Mouse (Mus musculus) olfactory bulb, adult 2 months (tissue): ENCODE results near the gene Pgls. TPM values are rescaled to one million over a fixed set of nuclear protein-coding genes. Genes with fewer than 3 reads are reported as not detected.

Experiments used
- H3K27ac ChIP-seq: fragments of 200-500 bp; 2 replicates; pipeline ENCODE4 v1.5.1; 2012; ENCODE audit warnings: low read depth, low read length; ENCODE audit not compliant: insufficient read depth
- H3K4me1 ChIP-seq: fragments of 200-500 bp; 2 replicates; pipeline ENCODE4 v1.6.1; 2012; ENCODE audit warnings: low read length; ENCODE audit not compliant: control insufficient read depth, insufficient read depth
- H3K4me3 ChIP-seq: fragments of 200-500 bp; 2 replicates; pipeline ENCODE4 v1.5.1; 2012; ENCODE audit warnings: mild to moderate bottlenecking, low read depth, low read length, moderate library complexity; ENCODE audit not compliant: insufficient read depth
- CTCF ChIP-seq: fragments of 200-500 bp; IDR thresholded peaks from 2 replicates; pipeline ENCODE4 v1.5.1; 2012; ENCODE audit warnings: low read depth, mild to moderate bottlenecking, low read length, moderate library complexity; ENCODE audit not compliant: insufficient read depth
- POLR2A ChIP-seq: fragments of 200-500 bp; IDR thresholded peaks from 2 replicates; pipeline ENCODE4 v1.6.1; 2012; ENCODE audit warnings: mild to moderate bottlenecking, low read depth, low read length, moderate library complexity; ENCODE audit not compliant: insufficient read depth
- WGBS: fragments of 180-500 bp; shearing (Covaris S2); methylation state at CpG from one replicate; pipeline ENCODE4 v1.1.7; 2018; 5-methylcytosine and 5-hydroxymethylcytosine counted together
- polyA plus RNA-seq: library from polyadenylated mRNA; stranded (reverse); fragments of >200 nt; gene quantifications from 2 replicates; pipeline ENCODE4 v1.2.4, GENCODE M21; 2012; ENCODE audit warnings: low replicate concordance; ENCODE audit not compliant: missing spikeins, insufficient read depth, insufficient read length

Gene Pgls
- polyA plus RNA-seq, 1 experiment = not detected

DNA sequence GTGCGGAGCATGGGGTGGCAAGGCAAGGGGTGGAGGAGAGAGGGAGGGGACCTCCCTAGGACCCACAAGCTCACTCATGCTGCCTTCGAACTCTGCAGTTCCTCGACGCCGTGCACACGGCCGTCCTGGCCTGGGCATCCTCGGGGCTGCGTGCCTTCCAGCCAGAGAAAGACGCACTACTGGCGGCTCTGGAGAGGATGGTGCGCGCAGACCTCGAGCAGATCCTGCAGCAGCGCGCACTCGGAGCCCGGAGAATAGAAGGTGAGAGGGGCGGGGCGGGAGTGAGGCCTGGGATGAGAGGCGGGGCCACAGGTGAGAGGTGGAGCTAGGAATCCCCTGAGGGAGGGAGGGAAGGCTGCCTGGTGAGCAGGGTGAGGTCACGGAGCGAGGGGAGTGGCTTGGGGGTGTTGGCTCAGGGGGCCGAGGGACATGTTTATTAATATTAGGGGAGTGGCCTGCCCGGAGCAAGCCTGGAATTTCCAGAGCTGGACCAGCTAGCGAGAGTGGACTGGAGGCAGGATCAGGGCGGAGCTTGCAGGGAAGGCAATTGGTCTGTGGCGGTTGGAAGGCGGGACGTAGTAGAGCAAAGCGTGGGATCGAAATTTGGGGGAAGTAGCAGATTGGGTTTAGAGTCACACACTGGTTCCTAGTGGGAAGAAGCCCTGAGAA is 10.8 kb downstream of the Pgls start:
- Histone ChIP-seq H3K4me3 (peak overlapping the region; percentile 26), H3K4me1 (peaks cover 16% of the 10 kb centered on the region), H3K27ac (no peak overlapping the region)
- 5% methylated on average over 32 of the region's 32 CpGs for whole genome bisulfite sequencing
- TF ChIP-seq CTCF (no peak), POLR2A (no peak)

DNA sequence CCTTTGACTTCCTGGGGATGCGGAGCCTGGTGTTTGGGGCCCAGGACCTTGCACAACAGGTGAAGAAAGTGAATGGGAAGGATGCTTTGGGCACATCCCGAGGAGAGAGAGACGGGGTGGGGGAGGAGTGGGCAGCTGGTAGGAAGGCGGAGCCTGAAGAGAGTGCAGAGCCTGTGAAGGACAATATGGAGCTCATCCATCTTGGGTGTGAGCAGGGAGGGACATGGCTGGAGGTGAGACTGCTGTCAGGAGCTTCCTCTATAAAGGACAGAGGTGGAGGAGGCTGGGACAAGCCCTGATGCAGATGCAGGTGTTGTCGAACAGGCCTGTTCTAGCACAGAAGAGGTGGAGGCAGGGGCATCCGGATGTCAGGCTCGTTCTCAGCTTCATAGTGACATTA is 12.0 kb downstream of the Pgls start:
- WGBS = 72% methylated on average over 7 of the region's 7 CpGs
- Histone ChIP-seq H3K27ac (no peak overlapping the region), H3K4me1 (peaks cover 16% of the 10 kb centered on the region), H3K4me3 (no peak overlapping the region)
- no peak for TF ChIP-seq CTCF
- no peak for TF ChIP-seq POLR2A

DNA sequence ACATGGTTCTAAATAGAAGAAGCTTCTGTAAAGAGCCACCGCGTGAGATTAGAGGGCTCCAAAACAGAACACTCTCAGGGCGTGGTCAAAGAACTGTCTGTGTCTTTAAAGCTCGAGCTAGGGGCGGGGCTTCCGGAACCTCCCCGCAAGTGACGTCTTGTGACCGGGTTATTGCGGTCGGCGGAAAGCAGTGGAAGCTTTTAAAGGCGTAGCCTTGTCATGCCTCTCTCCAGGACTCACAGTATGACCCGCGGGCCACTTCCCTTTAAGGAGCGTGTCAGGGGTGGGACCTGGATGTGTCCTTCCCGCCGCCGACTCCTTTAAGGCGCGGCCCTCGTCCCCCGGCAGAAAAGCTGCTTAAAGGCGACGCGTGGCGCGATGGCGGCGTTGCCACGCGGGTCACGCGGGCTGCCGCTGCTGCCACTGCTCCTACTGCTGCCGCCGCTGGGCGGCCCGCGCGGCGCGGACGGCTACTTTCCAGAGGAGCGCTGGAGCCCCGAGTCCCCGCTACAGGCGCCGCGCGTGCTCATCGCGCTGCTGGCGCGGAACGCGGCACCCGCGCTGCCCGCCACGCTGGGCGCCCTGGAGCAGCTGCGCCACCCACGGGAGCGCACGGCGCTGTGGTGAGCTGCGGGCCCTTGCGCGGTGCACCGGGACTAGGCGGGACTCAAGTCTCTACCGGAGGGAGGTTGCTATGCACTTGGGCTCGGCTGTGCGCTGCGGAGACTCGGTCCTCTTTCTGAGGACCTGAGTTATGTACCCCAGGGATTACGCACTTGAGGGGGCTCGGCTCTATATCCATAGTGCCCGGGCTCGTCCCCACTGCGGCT is 19.1 kb downstream of the Pgls start, which contains the start of gene Colgalt1:
TSS of gene Colgalt1 (plus strand) at position 177 of the 830 bp plus-strand sequence.
- Histone ChIP-seq H3K4me3 (peak within 1 kb of the TSS; percentile 63), H3K27ac (peak within 1 kb of the TSS; percentile 52), H3K4me1 (peaks cover 9% of the 10 kb centered on the region)
- TF ChIP-seq POLR2A = peak; percentile 88
- peak; percentile 32 for TF ChIP-seq CTCF
- under 1% methylated on average over 82 of the region's 82 CpGs for WGBS

DNA sequence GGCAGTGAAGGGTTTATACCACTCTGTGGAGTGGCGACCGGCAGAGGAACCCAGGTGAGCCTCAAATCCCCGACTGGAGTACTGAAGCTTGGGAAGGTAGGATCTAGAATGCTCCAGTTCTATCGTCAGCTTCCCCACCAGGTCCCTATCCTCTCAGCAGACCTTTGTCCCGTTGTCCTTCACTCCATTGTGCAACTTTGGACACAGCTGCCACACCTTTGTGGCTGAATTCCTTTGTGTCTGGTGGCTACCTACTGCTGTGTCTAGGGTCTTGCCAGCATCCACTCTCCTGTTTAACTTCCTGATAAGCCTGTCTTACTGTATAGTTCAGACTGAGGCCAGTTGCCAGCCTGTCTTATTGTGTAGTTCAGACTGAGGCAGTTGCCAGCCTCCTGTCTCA is 20.2 kb downstream of the Pgls start:
- TF ChIP-seq CTCF = no peak
- TF ChIP-seq POLR2A = no peak
- H3K4me1 ChIP-seq = peaks cover 9% of the 10 kb centered on the region
- H3K27ac ChIP-seq = no peak overlapping the region
- peak overlapping the region; percentile 63 for H3K4me3 ChIP-seq
- WGBS = 39% methylated on average over 5 of the region's 5 CpGs

DNA sequence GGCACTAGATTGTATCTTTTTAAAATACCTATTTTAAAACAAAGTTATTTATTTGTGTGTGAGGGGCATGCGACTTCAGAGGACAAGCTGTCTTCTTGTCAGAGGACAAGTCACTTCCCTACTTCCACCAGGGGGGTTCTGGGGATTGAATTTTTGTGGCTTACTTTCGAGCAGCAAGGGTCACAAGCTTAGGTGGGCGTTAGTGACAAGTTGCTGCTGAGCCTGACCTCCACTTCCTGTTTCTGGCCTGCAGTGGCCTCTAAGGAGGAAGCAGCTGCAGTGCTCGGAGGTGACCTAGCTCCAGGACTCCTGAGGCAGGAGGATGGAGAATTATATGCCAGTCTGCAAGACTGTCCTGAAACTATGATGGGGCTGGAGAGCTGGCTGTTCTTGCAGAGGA is 21.4 kb downstream of the Pgls start:
- no peak for TF ChIP-seq CTCF
- no peak for TF ChIP-seq POLR2A
- H3K4me3 ChIP-seq = no peak overlapping the region
- peaks cover 9% of the 10 kb centered on the region for H3K4me1 ChIP-seq
- WGBS = 76% methylated on average over 4 of the region's 4 CpGs
- no peak overlapping the region for H3K27ac ChIP-seq

DNA sequence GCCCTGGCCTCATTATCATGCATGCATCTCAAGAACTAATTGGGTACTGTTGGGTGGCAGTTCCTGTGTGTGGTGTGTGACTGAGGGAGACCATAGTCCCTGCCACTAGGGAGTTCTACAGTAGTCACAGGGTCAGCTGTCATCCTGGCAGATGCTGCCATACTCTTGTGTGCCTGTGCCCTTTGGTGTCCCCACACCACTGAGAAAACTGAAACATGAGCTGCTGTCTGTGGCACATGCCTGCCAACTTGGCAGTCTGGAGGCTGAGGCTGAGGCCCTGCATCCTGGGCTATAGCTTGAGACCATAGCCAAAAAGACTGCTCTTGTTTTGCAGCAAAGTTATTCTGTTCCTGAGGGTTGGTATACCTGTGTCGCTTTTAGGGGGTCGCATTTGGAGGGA is 27.8 kb downstream of the Pgls start:
- 98% methylated on average over 2 of the region's 2 CpGs for WGBS
- TF ChIP-seq POLR2A (no peak), CTCF (no peak)
- Histone ChIP-seq H3K4me1 (no peaks in the 10 kb centered on the region), H3K27ac (no peak overlapping the region), H3K4me3 (no peak overlapping the region)

DNA sequence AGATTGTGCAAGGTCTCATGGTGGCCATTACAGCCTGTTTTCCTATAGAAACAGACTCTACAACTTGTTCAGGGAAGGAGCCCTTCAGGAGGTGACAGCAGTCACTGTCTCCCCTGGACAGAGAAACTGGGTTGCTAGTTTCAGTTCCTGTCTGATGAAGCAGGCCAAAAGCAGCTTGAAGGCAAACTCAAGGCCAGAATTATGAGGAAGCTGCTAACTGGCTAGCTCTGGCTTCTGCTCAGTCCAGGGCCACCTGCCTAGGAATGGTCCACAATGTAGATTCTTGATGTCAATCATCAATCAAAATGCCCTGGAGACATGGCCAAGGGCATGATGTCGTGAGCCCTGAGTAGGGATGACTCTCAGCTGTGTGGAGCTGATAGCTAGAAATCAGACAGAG is 33.1 kb downstream of the Pgls start:
- Histone ChIP-seq H3K27ac (no peak overlapping the region), H3K4me3 (no peak overlapping the region), H3K4me1 (peaks cover 20% of the 10 kb centered on the region)
- TF ChIP-seq CTCF (no peak), POLR2A (no peak)
- WGBS = 94% methylated on average over 1 of the region's 1 CpGs

DNA sequence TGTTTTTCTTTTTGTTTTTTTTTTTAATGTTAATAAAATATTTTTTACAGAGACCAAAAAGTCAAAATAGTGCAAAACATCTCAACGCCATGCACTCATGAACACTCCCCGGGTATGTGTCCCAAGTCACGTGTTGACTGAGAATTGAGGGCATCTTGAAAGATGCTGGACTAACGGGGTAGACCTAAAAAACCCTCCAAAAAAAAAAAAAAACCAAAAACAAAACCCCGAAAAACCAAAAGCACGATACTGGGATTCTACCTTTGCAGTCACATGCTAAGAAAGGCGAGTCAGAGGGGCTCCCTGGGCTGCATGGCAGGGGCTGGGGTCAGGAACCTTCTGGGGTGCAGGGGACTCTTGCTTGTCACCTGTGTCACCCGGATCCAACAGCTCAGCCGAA is 34.8 kb downstream of the Pgls start:
- no peak for TF ChIP-seq CTCF
- no peak for TF ChIP-seq POLR2A
- no peak overlapping the region for H3K27ac ChIP-seq
- WGBS = 83% methylated on average over 9 of the region's 9 CpGs
- H3K4me3 ChIP-seq = no peak overlapping the region
- peaks cover 24% of the 10 kb centered on the region for H3K4me1 ChIP-seq
